9 mouse cellular contexts compared by ENCODE assay signal in the genomic region with DNA sequence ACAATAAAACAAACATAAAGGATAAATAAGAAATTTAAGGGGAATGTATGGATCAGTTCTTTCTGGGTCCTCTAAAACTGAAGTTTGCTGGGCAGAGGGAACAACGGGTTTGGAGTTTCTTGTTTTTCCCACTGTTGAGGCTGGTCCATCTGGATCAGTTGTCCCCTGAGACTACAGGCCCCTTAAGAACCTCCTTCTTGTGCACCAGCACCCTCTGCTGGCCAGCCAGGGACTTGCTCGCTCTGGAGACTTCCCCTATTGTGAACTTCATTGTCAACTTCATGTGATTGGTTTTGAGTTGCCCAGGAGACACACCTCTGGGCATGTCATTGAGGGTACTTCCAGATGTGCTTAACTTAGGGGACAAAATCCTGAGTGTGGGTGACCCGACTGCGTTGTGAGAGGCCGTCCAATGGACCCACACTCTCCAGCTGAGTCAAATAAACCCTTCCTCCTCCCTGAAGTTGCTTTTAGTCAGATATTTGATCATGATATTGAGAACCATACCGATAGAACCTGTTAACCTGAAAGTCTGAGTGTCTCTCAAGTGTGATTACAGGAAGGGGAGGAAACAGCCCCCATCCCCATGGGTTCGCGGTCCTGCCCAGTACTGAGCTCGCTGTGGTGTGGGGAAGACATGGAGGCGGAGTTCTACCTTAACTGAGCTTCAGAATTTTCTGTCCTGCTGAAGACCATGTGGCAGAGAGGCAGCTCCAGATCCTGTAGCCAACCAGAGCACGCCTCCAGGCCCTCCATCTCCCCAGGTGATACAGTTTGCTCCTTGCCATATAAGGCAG. TPM values are rescaled to one million over a fixed set of nuclear protein-coding genes. Genes with fewer than 3 reads are reported as not detected.
DNase-seq lines count a peak whose midpoint lies in the region; ATAC-seq and TF ChIP-seq lines count a peak whose summit lies in the region.
"Had no signal": no experiment of that assay in that cellular context is flagged by ENCODE, and none has a peak within 500 bp of the region (broad histone marks: within the 10 kb centered on the region; RNA-seq: fewer than 3 reads in every experiment).

No protein-coding gene starts in this region.

- no peaks in the 10 kb centered on the region for H3K9me3 ChIP-seq in ES-E14 (ENCODE audit: control insufficient read depth, insufficient read depth, low read depth, low read length)
- H3K9me3 ChIP-seq: limb, embryonic 13.5 days had no signal

- no peak overlapping the region for H3K27ac ChIP-seq in ES-E14 (ENCODE audit: insufficient read depth, low read depth, low read length, poor library complexity, severe bottlenecking)
- H3K27ac ChIP-seq in layer of hippocampus, adult 2 months, result no peak overlapping the region
- H3K27ac ChIP-seq: limb, embryonic 13.5 days had no signal

- no peak for TF ChIP-seq POLR2A in brain, embryonic 14.5 days (IDR thresholded peaks at IDR 0.05; ENCODE audit: borderline replicate concordance, extremely low read depth, insufficient read depth, insufficient read length, poor library complexity, severe bottlenecking)

- no peak overlapping the region for H3K4me3 ChIP-seq in ES-E14 (ENCODE audit: insufficient read depth in 1 of 2, low read depth in 1 of 2, low read length in 2 of 2, poor library complexity in 1 of 2, severe bottlenecking in 1 of 2)
- no peak overlapping the region for H3K4me3 ChIP-seq in layer of hippocampus, adult 2 months
- H3K4me3 ChIP-seq: limb, embryonic 13.5 days had no signal

- in situ Hi-C loops in ES-E14 (cut with MboI; ENCODE audit: low sequenced_read_pairs in 2 of 2, unreplicated experiment in 2 of 2), result no loop called here

- peak; percentile 88 for TF ChIP-seq CTCF in brain, embryonic 14.5 days (IDR thresholded peaks at IDR 0.05; ENCODE audit: borderline replicate concordance, extremely low read depth, insufficient read depth, insufficient read length)
- peak; percentile 94 for TF ChIP-seq CTCF in layer of hippocampus, adult 2 months (conservative IDR thresholded peaks at IDR 0.05)

- intact Hi-C loops in heart, postnatal 36 days (cut with DNase I), result loop anchor here (1.0 to 5.0 kb wide), 2 partner anchors 31 to 471 kb away; no protein-coding TSS in a partner anchor

- H3K9ac ChIP-seq in ES-E14 (ENCODE audit: insufficient read depth, low read depth, low read length, poor library complexity, severe bottlenecking), result no peak overlapping the region
- H3K9ac ChIP-seq: limb, embryonic 13.5 days had no signal

- DNase-seq in ES-E14 (ENCODE audit: low read depth, low spot score), result peak; percentile 64
- DNase-seq in brain, embryonic 14.5 days (ENCODE audit: low read depth), result peak; percentile 89
- DNase-seq in heart, postnatal 36 days, result peak; percentile 61 to 74
- DNase-seq in layer of hippocampus, adult 2 months (ENCODE audit: low spot score in 2 of 2), result peak; percentile 61 to 80
- peak; percentile 87 for DNase-seq in lung, postnatal 14 days
- DNase-seq in retina, embryonic 14.5 days (ENCODE audit: low spot score), result peak; percentile 87
- DNase-seq in thymus, postnatal 25 days, result peak; percentile 56

- no peaks in the 10 kb centered on the region for H3K4me1 ChIP-seq in ES-E14 (ENCODE audit: control insufficient read depth in 2 of 2, insufficient read depth in 2 of 2, low read length in 2 of 2, poor library complexity in 1 of 2)
- H3K4me1 ChIP-seq: limb, embryonic 13.5 days had no signal

- no peaks in the 10 kb centered on the region for H3K36me3 ChIP-seq in ES-E14 (ENCODE audit: control insufficient read depth, insufficient read depth, low read length, poor library complexity, severe bottlenecking)
- H3K36me3 ChIP-seq: limb, embryonic 13.5 days had no signal

- ATAC-seq in erythroid progenitor cell, adult 5-6 weeks (replicated peaks; ENCODE audit: low FRiP score, poor library complexity, severe bottlenecking), result peak; percentile 63; the same call in 1 of the 2 replicates

TF ChIP-seq in ES-E14, 5 proteins besides CTCF, POLR2A, EP300 and RAD21:
- TF ChIP-seq MAFK (IDR thresholded peaks at IDR 0.05; ENCODE audit: insufficient read depth, low read depth, low read length) (no peak), ZC3H11A (IDR thresholded peaks at IDR 0.05; ENCODE audit: borderline replicate concordance, low read depth, low read length) (peak; percentile 71; the same call in 1 of the 2 replicates), HCFC1 (IDR thresholded peaks at IDR 0.05; ENCODE audit: borderline replicate concordance, insufficient read depth, low read length) (no peak), CHD2 (IDR thresholded peaks at IDR 0.05; ENCODE audit: low read depth, low read length) (no peak), ZNF384 (IDR thresholded peaks at IDR 0.05; ENCODE audit: low read depth, low read length) (no peak)

RNA-seq across cellular contexts. Expression of gene B3gat2, which starts 31.4 kb away (rescaled TPM):
- total RNA-seq in ES-E14 (2012; rRNA removed), result 0.79 and 0.98 TPM in 2 replicates
- polyA plus RNA-seq in brain, embryonic 14.5 days (2012; rRNA removed), result 20.4 and 24.5 TPM in 2 replicates
- total RNA-seq in erythroid progenitor cell, adult 5-6 weeks (2015; ENCODE audit: low replicate concordance), result not detected in 2 replicates
- total RNA-seq in erythroid progenitor cell, adult 5-6 weeks (2017; ENCODE audit: low replicate concordance), result 0.15 and 4.6 TPM in 2 replicates
- not detected for total RNA-seq in heart, postnatal 36 days (2021)
- total RNA-seq in layer of hippocampus, adult 2 months (2021), result 10 to 100 TPM; 12.7 to 13.9 TPM
